Mouse (Mus musculus) liver, adult 2 months (tissue): ENCODE measurements at regions not wholly inside any gene's neighbourhood (a gene's known extent, or its start where the extent isn't known, plus 50 kb on each side); places are given as distances from the start of the nearest gene placed in this dataset.

Experiments used
- DNase-seq: peaks from one replicate; pipeline ENCODE4 v3.0.0-alpha.2; 2011; ENCODE audit warnings: low read depth, low spot score; ENCODE audit errors: extremely low read depth
- H3K27ac ChIP-seq: fragments of 200-500 bp; replicated peaks from 2 replicates; pipeline ENCODE4 v1.5.1; 2012; ENCODE audit warnings: low read depth, mild to moderate bottlenecking, control low read depth, inconsistent platforms, low read length; ENCODE audit not compliant: insufficient read depth
- H3K27me3 ChIP-seq: fragments of 200-500 bp; 2 replicates; pipeline ENCODE4 v1.6.1; 2012; ENCODE audit warnings: mild to moderate bottlenecking, moderate library complexity, low read length, inconsistent platforms; ENCODE audit not compliant: control insufficient read depth, insufficient read depth
- H3K36me3 ChIP-seq: fragments of 200-500 bp; 2 replicates; pipeline ENCODE4 v1.6.1; 2012; ENCODE audit warnings: low read length, inconsistent platforms; ENCODE audit not compliant: control insufficient read depth, insufficient read depth
- H3K4me1 ChIP-seq: fragments of 200-500 bp; 2 replicates; pipeline ENCODE4 v1.6.1; 2011; ENCODE audit warnings: low read length; ENCODE audit not compliant: control insufficient read depth, insufficient read depth
- H3K4me3 ChIP-seq: fragments of 200-500 bp; 2 replicates; pipeline ENCODE4 v1.5.1; 2011; ENCODE audit warnings: low read depth, mild to moderate bottlenecking, control low read depth, low read length, moderate library complexity; ENCODE audit not compliant: insufficient read depth
- H3K79me2 ChIP-seq: fragments of 200-500 bp; 2 replicates; pipeline ENCODE4 v1.6.1; 2012; ENCODE audit warnings: inconsistent platforms, mild to moderate bottlenecking, low read length, moderate library complexity; ENCODE audit not compliant: control insufficient read depth, insufficient read depth
- H3K9ac ChIP-seq: fragments of 200-500 bp; 2 replicates; pipeline ENCODE4 v1.6.1; 2012; ENCODE audit warnings: low read depth, mild to moderate bottlenecking, control low read depth, inconsistent platforms, low read length
- CTCF ChIP-seq: fragments of 200-500 bp; IDR thresholded peaks from 2 replicates; pipeline ENCODE4 v1.5.1; 2011; ENCODE audit warnings: low read depth, low read length, control low read depth
- POLR2A ChIP-seq: fragments of 200-500 bp; IDR thresholded peaks from 2 replicates; pipeline ENCODE4 v1.6.1; 2011; ENCODE audit warnings: low read length, control low read depth; ENCODE audit not compliant: insufficient read depth; ENCODE audit errors: extremely low read depth
- WGBS: fragments of 180-500 bp; shearing (Covaris S2); methylation state at CpG from one replicate; pipeline ENCODE4 v1.1.7; 2018; 5-methylcytosine and 5-hydroxymethylcytosine counted together

GRCm38 (mm10) chr16:70175140-70175539 is 138.6 kb upstream of the Gbe1 start:
- H3K27me3 ChIP-seq: no peaks in the 10 kb centered on the region
- H3K79me2 ChIP-seq: no peaks in the 10 kb centered on the region
- TF ChIP-seq POLR2A: no peak
- TF ChIP-seq CTCF: no peak
- H3K9ac ChIP-seq: no peak overlapping the region
- no peaks in the 10 kb centered on the region for H3K36me3 ChIP-seq
- no peaks in the 10 kb centered on the region for H3K4me1 ChIP-seq
- H3K4me3 ChIP-seq: no peak overlapping the region
- H3K27ac ChIP-seq: no peak overlapping the region
- DNase-seq: no peak
- 64% methylated on average over 7 of the region's 7 CpGs for WGBS

GRCm38 (mm10) chr16:70178975-70179374 is 134.8 kb upstream of the Gbe1 start:
- WGBS: 86% methylated on average over 7 of the region's 7 CpGs
- TF ChIP-seq POLR2A (no peak), CTCF (no peak)
- H3K4me1 ChIP-seq: no peaks in the 10 kb centered on the region
- no peak overlapping the region for H3K27ac ChIP-seq
- H3K9ac ChIP-seq: no peak overlapping the region
- no peaks in the 10 kb centered on the region for H3K27me3 ChIP-seq
- no peak for DNase-seq
- no peak overlapping the region for H3K4me3 ChIP-seq
- no peaks in the 10 kb centered on the region for H3K36me3 ChIP-seq
- no peaks in the 10 kb centered on the region for H3K79me2 ChIP-seq

GRCm38 (mm10) chr16:70213861-70214597 is 99.7 kb upstream of the Gbe1 start:
- Histone ChIP-seq H3K9ac (no peak overlapping the region), H3K4me1 (no peaks in the 10 kb centered on the region; the same call in 1 of the 2 replicates), H3K27me3 (no peaks in the 10 kb centered on the region), H3K36me3 (no peaks in the 10 kb centered on the region), H3K79me2 (no peaks in the 10 kb centered on the region), H3K4me3 (no peak overlapping the region), H3K27ac (no peak overlapping the region)
- DNase-seq: peak; percentile 53
- no peak for TF ChIP-seq CTCF
- no peak for TF ChIP-seq POLR2A
- 26% methylated on average over 1 of the region's 1 CpGs for WGBS

GRCm38 (mm10) chr16:70214800-70215199 is 98.9 kb upstream of the Gbe1 start:
- Histone ChIP-seq H3K36me3 (no peaks in the 10 kb centered on the region), H3K4me3 (no peak overlapping the region), H3K4me1 (no peaks in the 10 kb centered on the region; the same call in 1 of the 2 replicates), H3K27me3 (no peaks in the 10 kb centered on the region), H3K9ac (no peak overlapping the region), H3K27ac (no peak overlapping the region), H3K79me2 (no peaks in the 10 kb centered on the region)
- WGBS: 40% methylated on average over 4 of the region's 4 CpGs
- DNase-seq: no peak
- TF ChIP-seq CTCF (no peak), POLR2A (no peak)

- Histone ChIP-seq H3K79me2 (no peaks in the 10 kb centered on the region), H3K27me3 (no peaks in the 10 kb centered on the region), H3K9ac (no peak overlapping the region), H3K36me3 (no peaks in the 10 kb centered on the region), H3K27ac (no peak overlapping the region), H3K4me3 (no peak overlapping the region), H3K4me1 (no peaks in the 10 kb centered on the region)
- DNase-seq: no peak
- WGBS: 92% methylated on average over 9 of the region's 9 CpGs
- no peak for TF ChIP-seq CTCF
- no peak for TF ChIP-seq POLR2A
Measured at GRCm38 (mm10) chr16:70227601-70228226, 86.0 kb upstream of the Gbe1 start.

- 88% methylated on average over 9 of the region's 9 CpGs for WGBS
- TF ChIP-seq POLR2A (no peak), CTCF (peak; percentile 34; the same call in 1 of the 2 replicates)
- peak; percentile 17 for DNase-seq
Measured at GRCm38 (mm10) chr16:70232706-70233105, 81.0 kb upstream of the Gbe1 start.

More at GRCm38 (mm10) chr16:70232706-70233105, 81.0 kb upstream of the Gbe1 start:
- Histone ChIP-seq H3K27me3 (no peaks in the 10 kb centered on the region), H3K9ac (no peak overlapping the region), H3K79me2 (no peaks in the 10 kb centered on the region), H3K4me3 (no peak overlapping the region), H3K4me1 (no peaks in the 10 kb centered on the region), H3K27ac (no peak overlapping the region), H3K36me3 (no peaks in the 10 kb centered on the region)
